Mouse (Mus musculus): ENCODE measurements around the gene Igdcc3. TPM values are rescaled to one million over a fixed set of nuclear protein-coding genes. Genes with fewer than 3 reads are reported as not detected.

Gene Igdcc3
- polyA plus RNA-seq, 1 experiment from 2014 or later = 0.33 TPM

DNA sequence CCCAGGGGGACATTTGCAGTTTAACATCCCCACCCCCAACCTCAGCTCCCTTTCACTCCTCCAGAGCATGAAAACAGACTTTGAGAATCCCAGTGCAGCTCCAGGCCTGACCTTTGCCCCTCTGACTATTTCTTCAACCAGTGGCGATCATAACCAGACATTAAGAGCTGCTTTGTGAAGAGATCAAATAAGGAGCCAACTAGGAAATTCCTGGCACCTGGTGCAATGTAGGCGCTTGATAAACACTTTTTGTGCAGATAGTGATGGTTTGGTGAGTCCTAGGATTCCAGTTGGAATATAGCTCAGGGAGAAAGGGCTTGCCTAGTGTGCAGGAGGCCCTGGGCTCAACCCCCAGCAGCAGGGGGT, 50.4 kb downstream of the Igdcc3 start:
- 30% methylated on average over 2 of the region's 2 CpGs for WGBS
- Histone ChIP-seq H3K9me3 (ENCODE audit: low read length) (no peaks in the 10 kb centered on the region), H3K36me3 (ENCODE audit: insufficient read depth, low read length) (no peaks in the 10 kb centered on the region), H3K27me3 (replicated peaks; ENCODE audit: insufficient read depth, low read length) (no peaks in the 10 kb centered on the region), H3K4me1 (ENCODE audit: insufficient read depth, low read depth, low read length) (peaks cover 4% of the 10 kb centered on the region; the same call in 1 of the 2 replicates), H3K9ac (replicated peaks; ENCODE audit: low read depth) (no peak overlapping the region), H3K4me3 (ENCODE audit: low read depth, low read length) (no peak overlapping the region), H3K4me2 (replicated peaks; ENCODE audit: low read depth, low read length) (no peak overlapping the region), H3K27ac (ENCODE audit: low read length) (no peak overlapping the region)
- ATAC-seq = no peak
- TF ChIP-seq CTCF (IDR thresholded peaks at IDR 0.05) (no peak), EP300 (IDR thresholded peaks at IDR 0.05) (no peak)
- peak; percentile 8 for DNase-seq (ENCODE audit: low spot score)

DNA sequence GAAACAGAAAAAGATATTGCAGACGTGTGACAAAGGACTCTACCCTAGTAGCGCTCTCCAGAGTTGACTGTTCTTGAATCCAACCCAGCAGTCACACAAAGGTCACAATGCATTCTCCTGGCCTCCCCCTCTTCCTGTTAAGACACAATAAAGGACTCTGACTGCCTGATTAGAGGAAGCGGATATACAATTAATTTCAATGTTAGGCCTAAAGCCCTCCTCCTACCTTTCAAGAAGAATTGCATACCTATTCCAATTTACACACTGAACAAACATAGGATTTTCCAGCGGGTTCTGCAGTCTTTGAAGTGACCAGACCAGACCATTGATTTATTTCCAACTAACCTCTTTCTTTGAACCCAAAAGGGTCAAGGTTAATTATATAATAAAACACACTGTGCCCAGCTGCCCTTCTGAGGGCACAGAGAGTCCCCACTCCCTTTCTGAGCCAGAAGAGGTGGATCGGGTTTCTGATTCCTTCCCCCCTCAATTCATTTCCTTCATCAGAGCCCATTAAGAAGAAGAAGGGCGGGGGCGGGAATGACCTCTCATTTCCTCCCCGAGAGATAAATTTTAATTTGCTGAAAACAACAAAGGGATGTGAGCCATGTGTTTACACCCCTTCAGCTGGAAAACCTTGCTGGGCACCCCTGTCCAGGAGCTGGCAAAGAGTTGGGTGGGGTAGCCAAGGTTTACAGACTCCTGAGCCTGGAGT, 50.9 kb downstream of the Igdcc3 start:
- DNase-seq (ENCODE audit: low spot score) (peak; percentile 64), ATAC-seq (no peak)
- Histone ChIP-seq H3K9ac (replicated peaks; ENCODE audit: low read depth) (no peak overlapping the region), H3K9me3 (ENCODE audit: low read length) (no peaks in the 10 kb centered on the region), H3K27me3 (replicated peaks; ENCODE audit: insufficient read depth, low read length) (no peaks in the 10 kb centered on the region), H3K4me2 (replicated peaks; ENCODE audit: low read depth, low read length) (no peak overlapping the region), H3K4me1 (ENCODE audit: insufficient read depth, low read depth, low read length) (peaks cover 4% of the 10 kb centered on the region; the same call in 1 of the 2 replicates), H3K36me3 (ENCODE audit: insufficient read depth, low read length) (no peaks in the 10 kb centered on the region), H3K27ac (ENCODE audit: low read length) (0 out of 2 replicates have a peak overlapping the region, but pooled peaks have one; percentile 20), H3K4me3 (ENCODE audit: low read depth, low read length) (no peak overlapping the region)
- no peak for TF ChIP-seq EP300 (IDR thresholded peaks at IDR 0.05)
- no peak for TF ChIP-seq CTCF (IDR thresholded peaks at IDR 0.05)
- WGBS = 24% methylated on average over 8 of the region's 8 CpGs

DNA sequence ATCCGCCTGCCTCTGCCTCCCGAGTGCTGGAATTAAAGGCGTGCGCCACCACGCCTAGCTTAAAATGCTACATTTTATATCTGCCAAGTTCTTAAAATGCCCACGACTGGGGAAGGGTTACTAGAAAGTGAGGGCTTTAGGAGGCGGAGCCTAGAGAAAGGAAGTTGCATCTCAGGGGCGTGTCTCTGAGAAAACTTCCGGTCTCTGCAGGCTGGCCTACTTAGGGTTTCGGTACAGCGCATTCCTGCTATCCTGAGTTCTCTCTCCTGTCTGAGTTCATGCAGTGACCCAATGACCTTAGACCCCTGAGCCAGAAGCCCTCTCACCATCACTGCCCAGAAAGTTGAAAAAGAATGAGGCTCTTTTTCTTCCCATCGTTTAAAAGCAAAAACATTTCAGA, 52.2 kb downstream of the Igdcc3 start:
- H3K4me2 ChIP-seq (replicated peaks; ENCODE audit: low read depth, low read length) = no peak overlapping the region
- no peak overlapping the region for H3K9ac ChIP-seq (replicated peaks; ENCODE audit: low read depth)
- H3K9me3 ChIP-seq (ENCODE audit: low read length) = no peaks in the 10 kb centered on the region
- H3K4me1 ChIP-seq (ENCODE audit: insufficient read depth, low read depth, low read length) = peaks cover 4% of the 10 kb centered on the region; the same call in 1 of the 2 replicates
- ATAC-seq = no peak
- no peak overlapping the region for H3K4me3 ChIP-seq (ENCODE audit: low read depth, low read length)
- H3K27me3 ChIP-seq (replicated peaks; ENCODE audit: insufficient read depth, low read length) = no peaks in the 10 kb centered on the region
- no peaks in the 10 kb centered on the region for H3K36me3 ChIP-seq (ENCODE audit: insufficient read depth, low read length)
- TF ChIP-seq EP300 (IDR thresholded peaks at IDR 0.05) = no peak
- no peak for TF ChIP-seq CTCF (IDR thresholded peaks at IDR 0.05)
- peak; percentile 39 for DNase-seq (ENCODE audit: low spot score)
- 69% methylated on average over 12 of the region's 12 CpGs for WGBS
- H3K27ac ChIP-seq (ENCODE audit: low read length) = no peak overlapping the region

DNA sequence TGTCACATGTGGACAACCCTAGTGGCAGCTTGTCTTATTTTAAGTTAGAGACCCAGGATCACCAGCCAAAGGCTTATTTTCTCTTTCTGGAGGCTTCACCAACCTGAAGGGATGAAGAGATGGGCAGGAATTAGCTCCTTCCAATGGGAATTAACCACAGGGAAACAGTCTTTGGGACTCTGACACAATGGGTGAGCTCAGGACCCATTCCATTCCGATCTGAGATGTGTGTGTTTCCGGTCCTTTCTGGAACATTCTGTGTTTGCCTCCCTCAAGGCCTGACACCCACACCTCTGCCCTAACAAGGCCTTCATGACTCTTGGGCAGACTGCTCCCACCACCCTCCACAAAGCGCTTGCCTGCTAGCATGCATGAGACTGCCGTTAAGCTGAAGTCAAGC, 54.1 kb downstream of the Igdcc3 start, which contains the start of gene Parp16:
TSS of gene Parp16 (plus strand) at position 301 of the 400 bp plus-strand sequence.
- H3K9ac ChIP-seq (replicated peaks; ENCODE audit: low read depth) = peak within 1 kb of the TSS; percentile 30; the same call in 1 of the 2 replicates
- peaks cover 4% of the 10 kb centered on the region; the same call in 1 of the 2 replicates for H3K4me1 ChIP-seq (ENCODE audit: insufficient read depth, low read depth, low read length)
- WGBS = 64% methylated on average over 4 of the region's 4 CpGs
- ATAC-seq (no peak), DNase-seq (ENCODE audit: low spot score) (no peak)
- no peaks in the 10 kb centered on the region for H3K36me3 ChIP-seq (ENCODE audit: insufficient read depth, low read length)
- peak within 1 kb of the TSS; percentile 25 for H3K4me2 ChIP-seq (replicated peaks; ENCODE audit: low read depth, low read length)
- H3K27me3 ChIP-seq (replicated peaks; ENCODE audit: insufficient read depth, low read length) = no peaks in the 10 kb centered on the region
- no peak within 1 kb of the TSS for H3K4me3 ChIP-seq (ENCODE audit: low read depth, low read length)
- no peak for TF ChIP-seq CTCF (IDR thresholded peaks at IDR 0.05)
- TF ChIP-seq EP300 (IDR thresholded peaks at IDR 0.05) = no peak
- no peaks in the 10 kb centered on the region for H3K9me3 ChIP-seq (ENCODE audit: low read length)
- H3K27ac ChIP-seq (ENCODE audit: low read length) = peak within 1 kb of the TSS; percentile 81

DNA sequence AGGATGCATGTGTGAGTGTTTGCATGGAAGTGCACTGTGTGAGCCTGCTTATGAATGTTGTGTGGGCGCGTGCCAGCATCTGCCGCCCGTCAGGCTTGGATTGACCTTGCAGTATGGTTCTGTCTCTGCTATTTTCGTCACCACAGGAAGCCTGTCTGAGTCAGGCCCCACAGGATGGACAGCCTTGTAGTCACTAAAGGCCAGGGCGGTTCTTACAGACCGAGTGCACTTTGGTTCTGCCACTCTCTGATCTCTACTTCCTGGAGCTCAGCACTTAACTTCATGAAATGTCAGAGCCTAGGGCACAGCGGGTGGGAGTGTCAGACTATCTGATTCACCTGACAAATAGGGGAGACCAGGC, 54.6 kb downstream of the Igdcc3 start:
- Histone ChIP-seq H3K27me3 (replicated peaks; ENCODE audit: insufficient read depth, low read length) (no peaks in the 10 kb centered on the region), H3K4me1 (ENCODE audit: insufficient read depth, low read depth, low read length) (peaks cover 4% of the 10 kb centered on the region; the same call in 1 of the 2 replicates), H3K9ac (replicated peaks; ENCODE audit: low read depth) (peak overlapping the region; percentile 30; the same call in 1 of the 2 replicates), H3K4me2 (replicated peaks; ENCODE audit: low read depth, low read length) (peak overlapping the region; percentile 25), H3K27ac (ENCODE audit: low read length) (peak overlapping the region; percentile 81), H3K4me3 (ENCODE audit: low read depth, low read length) (no peak overlapping the region), H3K36me3 (ENCODE audit: insufficient read depth, low read length) (no peaks in the 10 kb centered on the region), H3K9me3 (ENCODE audit: low read length) (no peaks in the 10 kb centered on the region)
- DNase-seq (ENCODE audit: low spot score) = peak; percentile 77
- no peak; the same call in 1 of the 2 replicates for TF ChIP-seq EP300 (IDR thresholded peaks at IDR 0.05)
- no peak for TF ChIP-seq CTCF (IDR thresholded peaks at IDR 0.05)
- peak; percentile 49 for ATAC-seq
- WGBS = 22% methylated on average over 8 of the region's 8 CpGs

DNA sequence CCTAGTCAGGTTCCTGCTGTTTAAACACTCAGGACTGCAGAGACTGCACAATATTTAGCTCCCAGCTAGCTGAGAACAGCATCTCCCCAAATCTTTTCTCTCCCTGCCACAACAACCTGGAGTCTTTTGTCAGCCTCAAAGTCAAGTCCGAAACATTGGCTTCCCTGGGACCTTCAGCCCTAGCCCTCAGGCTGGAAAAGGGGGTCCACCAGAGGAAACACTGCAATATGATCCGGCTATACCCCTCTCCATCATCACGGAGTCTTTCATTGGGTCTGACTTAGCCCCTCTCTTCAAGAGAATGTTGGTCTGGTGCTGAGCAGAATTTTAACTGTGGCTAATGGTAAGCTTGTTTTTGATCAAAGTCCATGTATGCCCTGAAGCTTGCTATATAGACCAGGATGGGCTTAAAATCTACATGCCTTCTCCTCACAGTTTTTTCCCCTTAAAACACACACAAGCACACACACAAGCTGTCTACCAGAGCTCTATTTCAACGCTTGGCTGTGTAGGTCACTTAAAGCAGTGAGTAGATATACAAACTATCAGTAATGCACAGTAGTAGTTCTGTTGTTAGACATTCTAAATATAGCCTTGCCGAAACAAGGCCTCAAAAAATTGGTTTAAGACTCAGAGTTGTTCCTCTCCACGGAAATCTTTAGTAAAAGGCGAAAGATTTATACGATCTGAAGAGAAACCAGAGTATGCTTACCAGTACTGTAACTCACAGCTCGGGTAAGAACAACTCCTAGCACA, 55.2 kb downstream of the Igdcc3 start:
- Histone ChIP-seq H3K4me1 (ENCODE audit: insufficient read depth, low read depth, low read length) (peaks cover 4% of the 10 kb centered on the region; the same call in 1 of the 2 replicates), H3K27ac (ENCODE audit: low read length) (peak overlapping the region; percentile 81), H3K36me3 (ENCODE audit: insufficient read depth, low read length) (no peaks in the 10 kb centered on the region), H3K4me2 (replicated peaks; ENCODE audit: low read depth, low read length) (peak overlapping the region; percentile 25), H3K27me3 (replicated peaks; ENCODE audit: insufficient read depth, low read length) (no peaks in the 10 kb centered on the region), H3K9me3 (ENCODE audit: low read length) (no peaks in the 10 kb centered on the region), H3K4me3 (ENCODE audit: low read depth, low read length) (peak overlapping the region; percentile 14; the same call in 1 of the 2 replicates), H3K9ac (replicated peaks; ENCODE audit: low read depth) (peak overlapping the region; percentile 30; the same call in 1 of the 2 replicates)
- TF ChIP-seq EP300 (IDR thresholded peaks at IDR 0.05) (peak; percentile 82; the same call in 1 of the 2 replicates), CTCF (IDR thresholded peaks at IDR 0.05) (no peak)
- WGBS = 3% methylated on average over 9 of the region's 9 CpGs
- DNase-seq (ENCODE audit: low spot score) (peak; percentile 90), ATAC-seq (peak; percentile 77)

All from lung, postnatal 0 days (tissue).